ENCODE assay signal across 19 mouse cellular contexts in the genomic region with DNA sequence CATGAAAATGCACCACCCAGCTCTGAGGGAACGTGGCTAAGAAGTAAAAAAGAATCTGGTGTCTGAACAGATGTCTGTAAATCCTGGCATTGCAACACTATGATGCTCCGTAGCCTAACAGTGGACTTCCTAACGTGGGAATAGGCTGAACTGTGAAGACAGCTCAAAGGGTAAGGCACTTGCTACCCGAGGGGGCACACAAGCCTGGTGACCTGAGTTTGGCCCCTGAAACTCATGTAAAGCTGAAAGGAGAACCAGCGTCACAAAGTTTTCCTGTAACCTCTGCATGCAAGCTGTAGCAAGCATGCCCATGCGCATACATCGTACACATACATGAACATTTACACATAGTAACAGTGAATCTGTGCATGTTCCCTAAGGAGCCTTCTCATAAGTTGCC.
"Had no signal": no experiment of that assay in that cellular context is flagged by ENCODE, and none has a peak within 500 bp of the region (broad histone marks: within the 10 kb centered on the region; RNA-seq: fewer than 3 reads in every experiment).

No protein-coding gene starts in this region.

- DNase-seq: kidney, adult 2 months; layer of hippocampus, adult 9-11 months; left cerebral cortex, postnatal 4 days; liver, postnatal 0 days; right cerebral cortex, adult 18-20 months; right cerebral cortex, postnatal 14 days; right cerebral cortex, postnatal 4 days; thymus, adult 2 months; thymus, postnatal 14 days; thymus, postnatal 4 days had no signal

- H3K36me3 ChIP-seq: limb, embryonic 12.5 days; limb, embryonic 15.5 days; midbrain, embryonic 12.5 days; neural tube, embryonic 12.5 days; neural tube, embryonic 15.5 days had no signal

- H3K4me3 ChIP-seq: layer of hippocampus, adult 2 months; limb, embryonic 12.5 days; limb, embryonic 15.5 days; midbrain, embryonic 12.5 days; neural tube, embryonic 12.5 days; neural tube, embryonic 15.5 days had no signal

- H3K27ac ChIP-seq: kidney, postnatal 0 days; layer of hippocampus, adult 2 months; limb, embryonic 12.5 days; limb, embryonic 15.5 days; liver, embryonic 14.5 days; midbrain, embryonic 12.5 days; neural tube, embryonic 12.5 days; neural tube, embryonic 15.5 days; stomach, postnatal 0 days had no signal
